Mouse (Mus musculus): ENCODE data around the gene Cdca4.
A peak's percentile ranks its signal among the peaks of the same experiment; 100 is the strongest.
"Not testable (repeated sequence)": the region's sequence is repeated elsewhere in the genome, so short reads cannot be mapped to it uniquely, and the experiment has no call there.

Cdca4 gene

DNA sequence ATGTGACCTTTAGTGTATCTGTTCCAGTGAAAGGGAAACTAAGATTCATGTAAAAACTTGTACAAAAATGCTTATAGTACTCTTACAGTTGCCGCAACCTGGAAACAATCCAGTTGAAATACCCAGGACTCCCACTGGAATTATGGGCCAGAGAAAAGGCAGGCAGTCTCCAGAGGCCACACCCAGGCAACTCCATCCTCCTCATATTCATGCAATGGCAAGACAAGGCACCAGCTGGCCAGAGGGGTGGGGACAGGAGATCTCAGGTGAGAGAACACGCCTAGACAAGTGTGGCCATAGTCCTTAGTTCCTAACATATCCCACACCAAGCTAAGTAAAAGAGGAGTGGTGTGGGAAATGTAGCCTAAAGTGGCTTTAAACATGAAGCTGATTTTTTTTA, 6.5 kb downstream of the Cdca4 start:
- no peak for DNase-seq (ENCODE audit: low spot score)

DNA sequence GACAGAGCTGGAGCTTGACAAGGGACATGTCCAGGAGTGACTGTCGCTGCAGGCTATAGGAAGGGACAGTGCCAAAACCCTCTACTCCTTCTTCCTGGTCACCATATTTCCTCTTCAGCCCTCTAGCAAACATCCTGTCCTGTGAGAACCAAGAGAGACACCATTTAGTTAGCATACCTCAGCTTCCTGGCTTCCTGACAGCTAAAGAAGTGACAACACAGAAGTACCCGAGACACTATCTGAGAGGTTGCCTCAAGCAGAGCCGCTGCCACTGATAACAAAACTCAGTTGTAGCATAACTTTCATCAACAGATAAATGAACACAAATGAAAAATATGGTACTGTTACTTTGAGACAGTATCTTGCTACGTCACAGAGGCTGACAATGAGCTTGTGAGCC, 7.2 kb downstream of the Cdca4 start:
- no peak for DNase-seq (ENCODE audit: low spot score)

DNA sequence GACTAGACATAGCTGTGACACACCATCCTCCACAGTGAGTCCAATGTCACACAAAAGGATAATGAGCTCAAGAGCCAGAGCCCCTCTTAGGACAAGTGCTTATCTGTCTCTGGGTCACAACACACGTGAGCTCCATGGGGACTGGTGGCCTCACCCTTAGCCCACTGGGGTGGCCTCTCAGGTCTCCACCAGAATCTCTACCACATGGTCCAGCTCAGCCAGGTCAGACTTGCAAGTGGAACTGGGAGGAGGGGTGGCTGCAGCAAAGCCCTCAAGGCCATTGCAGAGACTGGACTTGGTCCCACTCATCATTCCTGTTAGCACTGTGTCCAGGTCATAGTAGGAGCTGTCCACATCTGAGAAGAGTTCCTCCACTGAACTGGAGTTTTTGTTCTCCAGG, 8.0 kb downstream of the Cdca4 start:
- no peak for DNase-seq (ENCODE audit: low spot score)

DNA sequence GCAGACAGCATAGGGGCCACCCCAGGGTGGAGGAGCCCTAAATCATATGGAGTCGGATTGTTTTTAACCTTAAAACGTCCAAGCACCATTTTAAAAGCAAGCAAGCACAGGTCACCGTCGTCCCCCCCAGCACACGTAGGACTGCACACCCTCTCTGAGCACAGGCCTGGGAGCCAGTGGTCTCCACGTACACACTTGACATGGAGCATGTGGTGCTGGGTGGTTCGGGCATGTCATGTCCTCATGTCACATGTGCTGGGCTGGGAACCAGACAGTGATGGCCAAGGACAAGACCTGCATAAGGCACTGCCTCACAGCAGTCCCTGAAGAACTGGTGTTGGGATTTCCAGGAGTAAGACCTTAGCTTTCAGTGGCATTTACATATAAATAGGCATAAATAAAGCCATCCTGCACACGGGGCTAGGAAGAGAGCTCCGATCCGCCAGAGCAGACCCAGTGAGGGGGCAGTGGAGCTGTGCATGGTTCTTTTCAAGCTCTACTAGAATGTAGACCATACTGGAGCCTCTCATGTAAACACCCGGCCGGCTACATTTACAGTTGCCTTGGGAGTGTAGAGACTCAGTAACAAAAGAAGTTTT, 8.7 kb downstream of the Cdca4 start:
- DNase-seq (ENCODE audit: low spot score) = no peak

DNA sequence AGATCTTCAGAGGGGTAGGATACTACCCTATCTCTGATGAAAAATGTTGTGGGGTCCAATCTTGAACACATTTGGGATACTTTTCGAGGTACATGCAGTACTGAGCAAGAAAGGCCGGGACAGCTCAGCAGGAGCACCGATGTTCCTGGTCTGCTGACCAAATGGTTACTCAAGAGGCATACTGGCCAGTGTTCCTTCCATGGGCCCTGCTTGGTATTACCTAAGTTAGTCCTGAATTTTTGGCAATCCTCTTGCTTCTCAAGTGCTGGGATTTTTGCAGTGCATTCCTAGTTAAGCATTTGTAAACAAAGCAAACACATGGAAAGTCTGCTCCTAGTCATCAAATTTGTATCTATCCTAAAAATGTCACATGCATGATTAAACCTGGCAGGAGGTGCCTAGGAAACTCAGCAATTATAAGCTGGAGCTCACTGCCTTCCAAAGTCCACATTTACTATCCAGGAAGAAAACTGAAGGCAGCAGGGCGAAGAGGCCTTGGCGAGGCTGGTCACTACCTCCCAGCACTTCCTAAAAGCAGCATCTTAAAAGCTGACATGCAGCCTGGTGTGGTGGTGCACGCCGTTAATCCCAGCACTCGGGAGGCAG, 10.1 kb downstream of the Cdca4 start:
- no peak for DNase-seq (ENCODE audit: low spot score)

DNA sequence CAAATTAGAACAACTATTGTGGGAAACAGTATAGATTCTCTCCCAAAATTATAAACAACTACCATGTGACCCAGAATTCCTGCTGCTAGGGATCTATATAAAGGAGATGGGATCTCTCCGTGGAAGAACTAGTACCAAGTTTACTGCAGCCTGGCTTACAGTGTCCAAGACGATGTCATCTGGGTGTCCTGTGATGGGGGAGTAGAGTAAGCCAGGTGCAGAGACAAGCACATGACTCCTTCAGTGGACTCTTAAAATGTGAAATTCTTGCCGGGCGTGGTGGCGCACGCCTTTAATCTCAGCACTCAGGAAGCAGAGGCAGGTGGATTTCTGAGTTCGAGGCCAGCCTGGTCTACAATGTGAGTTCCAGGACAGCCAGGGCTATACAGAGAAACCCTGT, 12.4 kb downstream of the Cdca4 start:
- not testable (repeated sequence) for DNase-seq (ENCODE audit: low spot score)

DNA sequence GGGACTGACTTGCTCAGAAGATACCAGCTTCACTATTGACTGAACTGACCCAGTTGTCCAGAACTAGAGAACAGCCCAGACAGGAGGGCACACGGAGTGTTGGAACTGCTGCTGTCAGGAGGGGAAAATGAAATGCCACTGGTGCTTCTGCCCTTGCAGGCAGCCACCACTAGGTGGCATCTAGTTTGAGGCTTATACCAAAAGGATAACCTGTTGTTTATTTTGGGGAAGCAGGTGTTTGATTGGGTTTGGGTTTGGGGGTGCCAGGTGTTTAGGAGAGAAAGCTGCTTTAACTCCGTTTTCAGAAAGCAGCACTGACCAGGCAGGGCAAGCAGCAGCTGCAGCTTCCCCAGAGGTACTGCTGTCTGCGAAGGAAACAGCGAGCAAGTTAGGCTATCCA, 12.9 kb downstream of the Cdca4 start:
- DNase-seq (ENCODE audit: low spot score) = peak; percentile 63

DNA sequence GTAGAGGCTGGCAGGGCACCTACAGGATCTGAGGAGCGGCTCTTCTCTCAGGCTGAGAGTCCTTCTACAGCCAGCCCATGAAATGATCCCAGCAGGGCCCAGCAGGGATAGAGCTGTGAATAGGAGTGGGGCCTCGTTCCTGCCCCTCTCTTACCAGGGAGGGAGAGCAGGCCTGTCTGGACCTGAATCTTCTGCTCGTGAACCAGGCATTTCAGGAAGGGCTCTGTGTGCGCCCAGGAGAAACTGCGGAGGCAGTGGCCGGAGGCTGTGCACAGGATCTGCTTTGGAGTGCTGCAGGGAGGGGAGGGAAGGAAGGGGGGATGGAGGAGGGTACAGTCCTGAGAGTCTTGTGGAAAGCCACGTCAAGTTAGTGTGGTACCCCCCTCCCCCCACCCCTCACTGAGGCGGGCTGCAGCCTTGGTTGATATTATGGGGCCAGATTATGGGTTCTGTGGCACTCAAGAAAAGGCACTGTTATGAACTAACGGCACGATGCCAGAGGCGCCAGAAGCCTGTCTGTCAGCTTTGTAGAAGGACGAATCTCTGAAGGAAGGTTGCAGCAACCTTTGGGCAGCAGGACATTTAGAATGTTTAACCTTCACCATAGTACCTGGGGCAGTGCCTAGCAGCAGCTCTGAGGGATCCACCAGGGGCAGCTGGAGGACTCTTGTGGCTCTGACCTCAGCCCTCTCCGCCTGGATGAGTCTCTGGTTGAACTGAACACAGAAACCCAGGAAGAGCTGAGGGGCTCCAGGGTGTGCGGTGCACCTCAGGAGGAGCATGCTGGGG, 14.3 kb downstream of the Cdca4 start:
- no peak for DNase-seq (ENCODE audit: low spot score)

DNA sequence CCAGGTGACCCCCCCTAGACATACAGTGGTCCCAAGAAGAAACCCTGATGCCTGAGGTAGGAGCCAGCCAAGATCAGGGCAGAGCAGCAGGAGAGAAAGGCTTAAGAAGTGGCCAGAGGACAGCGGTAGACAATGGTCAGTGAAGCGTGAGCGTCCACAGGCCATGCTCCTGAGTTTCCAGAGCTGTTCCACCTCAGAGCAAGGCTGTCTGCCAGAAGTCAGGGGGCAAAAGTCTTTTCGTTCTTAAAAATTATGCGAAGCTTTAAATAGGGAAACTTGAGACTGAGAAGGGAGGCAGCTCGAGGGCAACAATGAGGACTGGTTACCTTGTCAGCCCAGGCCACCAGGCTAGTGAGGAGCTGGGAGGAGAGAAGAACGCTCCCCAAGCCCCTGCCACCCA, 15.9 kb downstream of the Cdca4 start:
- DNase-seq (ENCODE audit: low spot score) = no peak

DNA sequence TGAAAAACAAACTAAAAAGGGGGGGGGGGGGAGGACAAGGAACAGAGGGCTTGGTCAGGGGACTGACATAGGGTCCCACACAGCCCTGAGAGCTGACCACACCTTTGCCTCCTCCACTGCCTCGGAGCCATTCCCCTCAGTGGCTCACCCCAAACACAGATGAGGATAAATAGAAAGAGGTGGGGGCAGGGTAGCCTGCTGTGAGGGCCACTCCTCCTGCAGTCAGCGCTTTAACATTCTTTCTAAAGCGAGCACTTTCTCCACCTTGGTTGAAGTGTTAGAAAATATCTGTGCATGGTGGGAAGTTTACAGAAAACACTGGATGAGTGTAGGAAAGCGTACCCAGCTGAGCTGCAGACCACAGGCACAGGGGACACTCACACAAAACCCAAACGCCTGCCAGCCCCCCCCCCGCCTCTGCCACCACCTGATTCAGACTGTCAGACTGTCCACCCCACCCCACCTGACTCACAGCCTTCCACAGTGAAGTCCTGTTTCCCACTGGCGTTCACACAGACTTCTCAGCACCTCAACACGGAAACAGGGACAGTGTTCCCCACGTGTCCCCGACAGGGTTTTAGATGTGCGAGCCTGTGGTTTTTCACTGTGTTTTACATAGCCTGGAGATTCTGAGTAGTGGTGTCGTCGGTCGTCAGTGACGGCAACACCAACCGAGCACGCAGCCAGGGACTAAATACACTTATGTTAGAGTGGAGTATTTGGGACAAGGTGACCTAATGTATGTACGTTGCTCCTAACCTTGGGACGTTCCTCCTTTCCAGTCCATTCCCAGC, 18.9 kb downstream of the Cdca4 start:
- no peak for DNase-seq (ENCODE audit: low spot score)

DNA sequence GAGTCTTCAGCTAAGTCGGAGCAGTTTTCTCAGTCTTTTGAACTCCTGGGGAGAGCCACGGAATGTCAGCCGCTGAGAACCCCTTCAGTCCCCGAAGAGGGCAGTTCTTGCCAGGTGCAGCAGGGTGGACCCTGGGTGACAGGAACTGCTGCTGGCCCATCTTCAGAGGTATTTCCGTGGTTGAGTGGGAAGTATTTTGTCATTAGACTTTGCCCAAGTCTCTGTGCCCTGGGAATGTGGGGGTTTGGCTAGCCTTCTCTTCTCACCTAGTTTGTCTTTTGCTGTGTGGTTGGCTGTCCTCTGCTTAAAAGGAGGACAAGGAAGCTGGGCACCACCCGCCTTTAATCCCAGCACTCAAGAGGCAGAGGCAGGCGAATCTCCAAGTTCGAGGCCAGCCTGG, 19.6 kb downstream of the Cdca4 start:
- DNase-seq (ENCODE audit: low spot score) = no peak

DNA sequence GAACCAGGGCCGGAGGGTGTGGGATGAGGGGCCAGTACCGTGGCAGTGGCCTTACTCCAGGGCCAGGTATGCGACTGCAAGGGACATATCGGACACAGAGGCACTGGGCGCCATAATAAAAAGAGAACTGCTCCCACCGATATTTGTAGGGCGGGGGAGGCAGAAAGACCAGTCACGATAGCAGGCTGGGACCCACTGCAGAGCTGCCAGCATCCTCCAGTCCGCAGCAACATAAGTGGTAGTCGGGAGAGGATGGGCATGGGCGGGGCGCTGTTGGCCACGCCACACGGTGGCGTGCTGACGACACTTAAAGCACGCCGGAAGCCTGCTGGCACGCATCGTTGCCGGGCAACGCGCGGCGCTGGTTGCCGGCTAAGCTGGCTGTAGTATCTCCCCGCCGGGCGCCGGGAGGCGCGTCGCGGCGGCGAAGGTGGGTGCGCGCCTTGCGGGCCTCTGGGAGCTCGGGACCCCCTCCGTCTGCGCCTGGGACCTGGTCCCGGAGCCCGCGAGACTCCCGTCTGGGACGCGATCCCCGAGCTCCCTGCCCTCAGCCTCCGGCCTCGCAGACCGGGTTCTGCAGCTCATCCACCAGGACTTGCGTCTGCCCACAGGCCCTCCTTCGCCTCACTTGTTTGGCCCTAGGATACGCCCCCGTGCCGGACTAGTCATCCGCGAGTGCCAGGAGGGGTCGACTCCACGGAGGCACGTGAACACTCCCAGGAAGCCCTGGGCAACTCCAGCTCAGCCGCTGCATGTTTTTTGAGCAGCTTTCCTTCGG, 20.4 kb downstream of the Cdca4 start, which contains the start of gene Clba1:
Gene Clba1, plus strand, starts transcription at position 351 of the 778 bp plus-strand sequence.
- DNase-seq (ENCODE audit: low spot score) = peak; percentile 97

DNA sequence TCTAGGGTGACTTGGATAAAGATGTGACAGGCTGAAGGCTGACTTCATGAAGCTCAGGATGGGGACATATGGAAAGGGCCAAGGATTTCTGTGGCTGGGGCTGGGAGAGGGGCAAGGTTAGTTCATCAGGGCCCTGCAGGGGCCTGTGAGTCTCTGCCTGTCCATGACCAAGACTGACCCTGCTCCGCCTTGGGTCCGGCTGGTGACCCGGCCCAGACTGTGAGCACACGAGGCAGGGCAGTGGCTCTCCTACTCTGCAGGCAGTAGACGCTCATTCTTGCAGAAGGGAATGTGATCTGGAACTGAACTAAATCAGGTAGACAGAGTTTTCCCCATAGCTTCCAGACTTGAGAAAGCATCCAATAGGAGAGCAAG, 21.0 kb downstream of the Cdca4 start:
- DNase-seq (ENCODE audit: low spot score) = no peak

DNA sequence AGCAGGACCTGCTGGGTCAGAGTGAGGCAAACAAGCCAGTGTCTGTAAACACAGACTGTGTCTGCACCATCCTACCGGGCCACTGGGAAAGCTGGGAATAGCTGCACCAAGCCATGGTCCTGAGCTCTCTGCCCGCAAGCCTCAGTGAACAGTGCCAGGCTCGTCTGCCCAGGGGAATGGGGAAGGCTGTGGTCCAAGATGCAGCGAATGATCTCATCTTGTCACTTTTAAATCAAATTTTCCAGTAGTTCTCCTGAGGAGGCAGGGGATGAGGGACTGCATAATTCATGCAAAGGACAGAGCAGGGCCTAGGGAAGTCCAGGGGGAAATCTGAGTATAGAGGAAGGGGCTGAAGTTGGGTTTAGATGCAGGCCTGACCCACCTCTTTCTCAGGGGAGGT, 21.4 kb downstream of the Cdca4 start:
- DNase-seq (ENCODE audit: low spot score) = no peak

DNA sequence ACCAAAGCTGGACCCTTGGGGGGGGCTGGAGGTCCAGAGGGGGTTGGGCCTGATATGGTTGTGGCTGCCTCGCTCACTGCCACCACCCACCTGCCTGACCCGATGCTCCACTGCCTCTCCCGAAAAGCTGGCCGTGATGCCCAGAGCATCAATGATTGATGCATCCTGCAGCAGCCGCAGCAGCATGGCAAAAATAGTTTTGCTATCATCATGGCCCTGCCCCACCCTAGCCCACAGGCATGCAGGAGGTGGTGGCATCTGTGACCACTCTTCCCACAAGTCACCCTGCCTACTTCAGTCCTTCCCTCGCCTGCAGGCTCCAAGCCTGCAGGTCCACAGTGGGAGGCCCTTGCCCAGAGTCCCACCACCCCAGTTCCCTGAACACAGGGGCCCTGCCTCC, 23.2 kb downstream of the Cdca4 start:
- no peak for DNase-seq (ENCODE audit: low spot score)

DNA sequence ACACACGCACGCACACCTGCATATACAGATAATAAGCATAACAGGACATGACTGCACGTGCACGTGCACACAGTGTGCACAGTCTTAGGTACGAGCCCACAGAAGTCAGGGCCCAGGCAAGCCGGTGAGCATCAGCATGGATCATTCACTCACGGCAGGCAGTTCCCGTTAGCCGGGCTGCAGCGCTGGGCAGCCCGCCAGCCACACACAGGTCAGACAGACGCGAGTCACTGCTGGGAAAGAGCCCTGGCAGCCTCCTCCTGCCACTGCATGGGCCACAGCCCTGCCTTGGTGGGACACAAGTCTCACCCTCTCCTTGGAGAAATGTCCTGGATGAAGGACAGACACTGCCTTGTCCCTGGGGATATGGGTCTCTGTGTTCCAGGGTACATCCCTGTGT, 25.2 kb downstream of the Cdca4 start:
- no peak for DNase-seq (ENCODE audit: low spot score)

DNA sequence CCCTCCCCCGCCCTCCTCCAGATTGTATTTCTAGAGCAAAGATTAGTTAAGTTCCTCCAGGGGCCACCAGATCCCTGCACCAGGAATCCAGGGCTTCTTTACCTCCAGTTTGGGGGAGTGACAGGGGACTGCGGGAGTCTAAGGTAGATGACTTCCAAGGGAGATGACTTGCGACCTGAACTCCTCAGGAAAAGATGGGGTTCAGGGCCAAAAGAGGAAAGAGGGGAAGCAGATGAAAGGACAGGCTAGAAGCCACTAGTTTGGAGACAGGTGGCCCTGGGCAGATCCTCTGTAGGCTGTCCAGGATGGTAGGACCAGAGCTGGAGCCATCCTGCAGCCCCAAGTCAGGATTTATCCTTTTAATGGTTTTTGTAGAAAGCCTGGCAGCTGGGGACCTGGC, 26.3 kb downstream of the Cdca4 start:
- no peak for DNase-seq (ENCODE audit: low spot score)

DNA sequence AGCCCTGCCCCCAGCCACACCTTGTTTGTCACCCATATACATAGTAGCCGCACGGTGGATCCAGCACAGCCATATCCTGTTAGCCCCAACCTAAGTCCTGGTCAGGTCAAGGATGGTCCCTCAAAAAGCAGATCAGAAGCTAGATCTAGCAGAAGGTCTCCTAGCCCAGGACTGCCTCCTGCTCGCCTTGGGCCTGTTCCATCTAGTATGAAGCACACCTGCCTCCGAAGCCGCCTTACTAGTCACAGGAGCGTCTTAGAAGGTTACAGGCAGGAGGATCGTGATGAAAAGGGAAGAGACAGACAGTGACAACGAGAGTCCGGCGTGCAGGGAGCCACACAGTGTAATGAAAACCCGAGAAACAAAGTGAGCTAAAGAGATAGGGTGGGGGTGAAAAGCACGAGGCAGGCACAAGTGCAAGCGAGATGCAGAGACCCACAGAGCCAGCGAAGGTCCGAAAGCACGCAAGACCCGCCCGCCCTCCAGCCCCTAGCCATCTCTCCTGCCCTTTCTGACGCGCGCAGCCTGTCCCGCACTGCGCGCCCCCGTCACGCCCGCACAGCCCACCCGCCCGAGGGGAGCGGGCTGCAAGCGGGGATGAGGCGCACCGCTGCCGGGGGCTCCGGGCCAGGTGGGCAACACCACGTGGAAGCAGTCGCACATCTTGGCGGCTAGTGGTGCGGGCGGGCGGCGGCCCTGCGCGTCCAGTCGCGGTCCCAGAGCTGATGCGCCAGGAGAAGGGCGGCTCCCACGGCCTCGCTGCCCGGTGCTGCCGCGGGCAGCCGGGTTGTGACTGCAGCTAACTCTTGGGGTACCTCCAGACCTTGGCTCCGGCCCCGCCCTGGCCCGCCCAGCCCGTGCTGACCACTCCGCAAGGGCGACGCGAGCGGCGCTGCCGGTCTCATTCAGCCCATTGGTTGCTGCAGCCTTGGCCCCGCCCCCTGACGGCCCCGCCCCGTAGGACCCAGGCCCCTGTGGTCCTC, 27.1 kb downstream of the Cdca4 start, which contains the start of gene Ahnak2:
Gene Ahnak2, minus strand, starts transcription at position 794 of the 983 bp plus-strand sequence.
- DNase-seq (ENCODE audit: low spot score) = peak; percentile 91

DNA sequence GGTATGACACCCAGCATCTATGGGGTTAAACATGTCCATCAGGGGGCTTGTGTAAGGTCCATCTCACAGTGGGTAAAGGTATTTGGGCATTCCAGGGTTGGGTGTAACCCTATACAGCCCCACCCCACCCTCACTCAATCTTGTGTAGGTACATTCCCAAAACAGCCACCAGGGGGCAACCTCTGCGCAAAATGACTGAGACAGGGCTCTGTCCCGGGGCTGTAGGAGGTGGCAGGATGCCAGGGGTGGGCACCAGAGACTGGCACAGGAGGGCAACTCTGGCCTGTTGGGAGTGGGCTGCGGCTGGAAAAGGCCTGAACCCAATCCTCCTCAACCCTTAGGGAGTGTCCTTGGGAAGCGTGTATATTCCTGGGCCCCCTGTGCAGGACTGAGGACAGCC, 28.7 kb downstream of the Cdca4 start:
- DNase-seq (ENCODE audit: low spot score) = peak; percentile 61

DNA sequence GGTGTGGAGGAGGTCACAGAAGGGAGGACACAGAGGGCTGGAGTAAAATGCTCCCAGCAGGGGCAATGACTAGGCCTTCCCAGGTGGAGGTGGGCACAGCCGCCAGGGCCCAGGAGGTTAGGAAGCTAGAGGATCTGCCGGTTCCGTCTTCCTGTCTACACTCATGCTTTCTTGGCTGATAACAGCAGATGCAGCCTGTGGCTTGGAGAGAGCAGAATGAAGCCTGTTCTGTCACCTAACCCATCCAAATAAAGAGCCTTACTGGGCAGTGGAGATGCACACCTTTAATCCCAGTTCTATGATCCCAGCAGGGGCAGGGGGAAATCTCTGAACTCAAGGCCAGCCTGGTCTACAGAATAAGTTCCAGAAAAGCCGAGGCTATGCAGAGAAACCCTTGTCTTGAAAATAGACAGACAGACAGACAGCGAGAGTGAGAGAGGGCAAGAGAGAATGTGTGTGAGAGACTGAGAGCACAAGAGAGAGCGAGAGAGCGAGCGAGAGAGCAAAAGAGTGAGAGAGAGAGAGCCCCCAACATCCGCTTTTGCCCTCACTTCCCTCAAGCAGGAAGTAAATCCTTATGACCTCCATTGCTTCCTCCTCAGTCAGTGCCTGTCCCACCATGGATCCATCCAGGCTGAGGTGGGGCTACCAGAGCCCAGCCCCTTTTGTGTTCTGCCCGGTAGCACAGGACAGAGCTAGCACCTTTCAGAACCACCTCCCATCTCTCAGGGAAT, 29.8 kb downstream of the Cdca4 start:
- DNase-seq (ENCODE audit: low spot score) = no peak

All from embryo, embryonic 10 days (tissue).